Mouse (Mus musculus) neural tube, embryonic 11.5 days (tissue): ENCODE measurements around the gene St3gal4. TPM values are rescaled to one million over a fixed set of nuclear protein-coding genes. Genes with fewer than 3 reads are reported as not detected.

Experiments used
- ATAC-seq: fragments of 200-750 bp; cut with Nextera tagmentation; 2 replicates; pipeline ENCODE4 v1.8.0; 2017; ENCODE audit warnings: moderate number of reproducible peaks, mild to moderate bottlenecking, moderate TSS enrichment, moderate library complexity; ENCODE audit not compliant: insufficient read depth, low FRiP score, low TSS enrichment
- DNase-seq: peaks from one replicate; pipeline ENCODE4 v3.0.0-alpha.2; 2015; ENCODE audit warnings: low spot score
- H3K27ac ChIP-seq: fragments of 300-500 bp; sonication (generic); 2 replicates; pipeline ENCODE4 v1.5.1; 2014; ENCODE audit warnings: low read depth, mild to moderate bottlenecking, low read length
- H3K27me3 ChIP-seq: fragments of 300-500 bp; sonication (generic); 2 replicates; pipeline ENCODE4 v1.6.1; 2014; ENCODE audit warnings: mild to moderate bottlenecking, low read length, mixed read lengths; ENCODE audit not compliant: control insufficient read depth, insufficient read depth
- H3K36me3 ChIP-seq: fragments of 300-500 bp; sonication (generic); 2 replicates; pipeline ENCODE4 v1.6.1; 2014; ENCODE audit warnings: mild to moderate bottlenecking, low read length, moderate library complexity, mixed read lengths; ENCODE audit not compliant: control insufficient read depth, insufficient read depth
- H3K4me1 ChIP-seq: fragments of 300-500 bp; sonication (generic); 2 replicates; pipeline ENCODE4 v1.6.1; 2014; ENCODE audit warnings: low read length, mixed read lengths; ENCODE audit not compliant: control insufficient read depth, insufficient read depth
- H3K4me2 ChIP-seq: fragments of 300-500 bp; sonication (generic); 2 replicates; pipeline ENCODE4 v1.6.1; 2014; ENCODE audit warnings: low read depth, mild to moderate bottlenecking, moderate library complexity
- H3K4me3 ChIP-seq: fragments of 300-500 bp; sonication (generic); 2 replicates; pipeline ENCODE4 v1.5.1; 2014; ENCODE audit warnings: low read depth, low read length
- H3K9ac ChIP-seq: fragments of 300-500 bp; sonication (generic); 2 replicates; pipeline ENCODE4 v1.6.1; 2014; ENCODE audit warnings: mild to moderate bottlenecking, low read length
- H3K9me3 ChIP-seq: fragments of 300-500 bp; sonication (generic); 2 replicates; pipeline ENCODE4 v1.6.1; 2016; ENCODE audit warnings: low read length; ENCODE audit not compliant: control insufficient read depth
- WGBS: fragments of 180-500 bp; shearing (Covaris S2); extraction: QIAGEN DNeasy Blood & Tissue Kit; methylation state at CpG from one replicate; pipeline ENCODE4 v1.1.7; 2014; 5-methylcytosine and 5-hydroxymethylcytosine counted together
- polyA plus RNA-seq: library from polyadenylated mRNA; unstranded; fragments of >200 nt; fragmentation: Nextera tagmentation; extraction: Ambion mirVana; gene quantifications from 2 replicates; pipeline ENCODE4 v1.2.1, GENCODE M21; 2014

Gene St3gal4
- polyA plus RNA-seq, 1 experiment from 2014 or later, result 12.3 TPM

DNA sequence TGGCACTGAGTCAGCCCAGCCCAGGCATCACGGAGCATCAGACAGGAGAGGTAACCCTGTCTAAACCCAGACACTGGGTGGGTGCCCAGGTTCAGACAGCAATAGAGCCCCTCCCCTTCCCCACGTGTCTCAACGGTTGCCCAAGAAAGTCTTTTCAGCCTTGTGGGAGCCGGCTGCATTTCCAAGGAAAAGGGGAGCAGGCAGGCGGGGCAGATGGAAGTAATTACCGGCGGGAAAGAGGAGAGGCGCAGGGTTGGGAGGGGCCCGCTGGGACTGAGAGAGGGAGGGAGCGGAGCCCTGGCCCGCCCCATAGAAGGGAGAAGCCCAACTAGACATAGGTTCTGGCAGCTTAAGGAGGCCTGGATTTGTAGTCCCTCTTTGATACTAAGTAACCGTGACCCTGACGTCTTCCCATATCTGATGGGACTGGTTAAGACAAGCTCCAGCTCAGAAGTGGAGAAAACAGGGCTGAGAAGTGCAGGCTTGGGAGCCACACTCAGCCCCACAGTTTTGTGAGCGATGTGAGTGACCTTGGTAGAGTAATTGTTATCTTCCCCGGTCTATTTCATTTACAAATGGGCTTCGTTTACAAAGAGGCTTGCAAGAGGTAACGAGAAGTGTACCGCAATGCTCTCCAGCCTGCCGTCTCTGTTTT lies 7.0 kb downstream of the St3gal4 start:
- H3K27me3 ChIP-seq, result no peaks in the 10 kb centered on the region
- H3K9me3 ChIP-seq, result no peaks in the 10 kb centered on the region
- H3K27ac ChIP-seq, result no peak overlapping the region
- H3K9ac ChIP-seq, result no peak overlapping the region
- no peaks in the 10 kb centered on the region for H3K36me3 ChIP-seq
- H3K4me3 ChIP-seq, result no peak overlapping the region
- H3K4me2 ChIP-seq, result peak overlapping the region; percentile 27
- ATAC-seq (0 out of 2 replicates have a peak, but pooled peaks have one; percentile 13), DNase-seq (peak; percentile 69)
- 15% methylated on average over 19 of the region's 19 CpGs for WGBS
- H3K4me1 ChIP-seq, result peaks cover 6% of the 10 kb centered on the region; the same call in 1 of the 2 replicates

DNA sequence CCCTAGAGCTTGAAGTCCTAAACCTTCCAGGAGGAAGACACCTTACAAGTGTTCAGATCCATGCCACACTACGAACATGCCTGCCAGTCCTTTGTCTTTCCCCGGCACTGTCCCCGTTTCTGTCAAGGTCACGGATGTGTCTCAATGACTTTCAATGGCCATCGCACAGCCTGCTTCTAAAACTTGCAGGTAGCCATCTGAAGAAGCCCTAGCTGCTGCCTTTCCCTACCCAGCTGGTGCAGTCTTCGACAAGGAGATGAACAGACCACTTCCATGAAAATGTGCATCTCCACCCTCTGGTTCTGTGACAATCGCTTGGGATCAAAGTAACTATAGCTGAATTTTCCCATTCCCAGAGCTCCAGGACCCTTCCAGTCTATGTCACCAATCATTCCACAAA lies 7.6 kb downstream of the St3gal4 start:
- ATAC-seq, result no peak
- no peak for DNase-seq
- H3K27ac ChIP-seq, result no peak overlapping the region
- H3K4me2 ChIP-seq, result peak overlapping the region; percentile 27; the same call in 1 of the 2 replicates
- no peaks in the 10 kb centered on the region for H3K27me3 ChIP-seq
- H3K9me3 ChIP-seq, result no peaks in the 10 kb centered on the region
- WGBS, result 78% methylated on average over 7 of the region's 7 CpGs
- H3K36me3 ChIP-seq, result no peaks in the 10 kb centered on the region
- H3K4me3 ChIP-seq, result no peak overlapping the region
- H3K4me1 ChIP-seq, result peaks cover 6% of the 10 kb centered on the region; the same call in 1 of the 2 replicates
- no peak overlapping the region for H3K9ac ChIP-seq

DNA sequence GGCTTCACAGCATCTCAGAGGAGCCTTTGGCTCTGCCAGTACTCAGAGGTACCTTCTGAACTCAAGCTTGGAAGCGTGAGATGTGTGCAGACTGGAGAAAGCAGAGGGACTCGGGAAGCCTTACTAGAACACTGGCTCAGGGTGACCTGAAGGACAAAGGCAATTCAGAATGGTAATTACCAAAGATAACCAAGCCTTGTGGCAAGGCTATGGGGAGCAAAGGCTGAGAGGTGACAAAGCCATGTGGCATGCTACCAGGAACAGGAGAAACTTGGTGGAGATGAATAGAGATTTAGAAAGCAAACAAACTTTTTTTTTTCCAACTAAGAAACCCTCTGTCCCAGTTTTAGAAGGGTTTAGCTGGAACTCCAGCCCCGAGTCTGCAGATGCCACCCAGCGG lies 8.5 kb downstream of the St3gal4 start:
- no peaks in the 10 kb centered on the region for H3K27me3 ChIP-seq
- H3K4me2 ChIP-seq, result no peak overlapping the region
- DNase-seq (no peak), ATAC-seq (no peak)
- no peaks in the 10 kb centered on the region for H3K9me3 ChIP-seq
- H3K36me3 ChIP-seq, result no peaks in the 10 kb centered on the region
- WGBS, result 77% methylated on average over 4 of the region's 4 CpGs
- no peak overlapping the region for H3K4me3 ChIP-seq
- no peak overlapping the region for H3K27ac ChIP-seq
- no peaks in the 10 kb centered on the region for H3K4me1 ChIP-seq
- H3K9ac ChIP-seq, result no peak overlapping the region

DNA sequence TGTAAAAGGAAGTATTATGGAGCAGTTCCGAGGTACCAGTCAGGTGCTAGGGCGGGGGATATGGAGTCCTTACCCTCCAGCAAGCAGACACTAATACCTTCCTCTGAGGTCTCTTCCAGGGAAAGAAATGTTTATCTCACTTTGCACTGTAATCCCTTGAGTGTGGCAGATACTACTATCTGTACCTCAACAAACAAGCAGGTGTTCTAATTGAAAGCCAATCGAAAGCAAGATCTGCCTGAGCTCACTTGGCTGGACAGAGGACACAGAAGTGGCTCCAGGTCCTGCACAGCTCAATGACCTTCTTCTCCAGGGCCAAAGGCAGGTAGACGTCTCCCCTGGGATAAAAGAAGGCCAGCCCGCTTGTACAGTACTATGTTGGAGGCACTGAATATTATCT lies 9.0 kb downstream of the St3gal4 start:
- Histone ChIP-seq H3K36me3 (no peaks in the 10 kb centered on the region), H3K4me1 (no peaks in the 10 kb centered on the region), H3K27me3 (no peaks in the 10 kb centered on the region), H3K27ac (no peak overlapping the region), H3K9me3 (no peaks in the 10 kb centered on the region), H3K4me3 (no peak overlapping the region), H3K4me2 (no peak overlapping the region), H3K9ac (no peak overlapping the region)
- ATAC-seq, result no peak
- DNase-seq, result no peak
- WGBS, result 95% methylated on average over 5 of the region's 5 CpGs

DNA sequence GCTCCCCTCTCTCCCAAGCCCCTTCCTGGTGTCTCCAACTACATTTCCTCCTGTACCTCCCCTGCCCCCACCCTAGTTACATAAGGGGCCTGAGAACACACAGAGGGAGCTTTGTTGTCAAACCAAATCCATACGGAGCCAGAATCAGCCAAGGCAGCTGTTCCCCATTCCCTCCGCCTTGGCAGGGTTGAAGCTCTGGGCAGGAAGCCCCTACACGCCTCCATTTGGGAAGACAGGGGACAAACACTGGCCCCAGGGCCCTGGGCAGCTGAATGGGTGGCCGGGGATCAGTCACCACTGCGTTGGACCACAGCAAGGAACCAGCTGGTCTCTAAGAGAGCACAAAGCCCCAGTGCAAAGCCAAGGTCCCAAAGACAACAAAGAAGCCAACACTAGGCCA lies 10.2 kb downstream of the St3gal4 start:
- Histone ChIP-seq H3K4me3 (no peak overlapping the region), H3K9ac (no peak overlapping the region), H3K36me3 (no peaks in the 10 kb centered on the region), H3K4me2 (no peak overlapping the region), H3K9me3 (no peaks in the 10 kb centered on the region), H3K27me3 (no peaks in the 10 kb centered on the region), H3K27ac (no peak overlapping the region), H3K4me1 (no peaks in the 10 kb centered on the region)
- no peak for DNase-seq
- ATAC-seq, result no peak
- WGBS, result 43% methylated on average over 5 of the region's 5 CpGs

DNA sequence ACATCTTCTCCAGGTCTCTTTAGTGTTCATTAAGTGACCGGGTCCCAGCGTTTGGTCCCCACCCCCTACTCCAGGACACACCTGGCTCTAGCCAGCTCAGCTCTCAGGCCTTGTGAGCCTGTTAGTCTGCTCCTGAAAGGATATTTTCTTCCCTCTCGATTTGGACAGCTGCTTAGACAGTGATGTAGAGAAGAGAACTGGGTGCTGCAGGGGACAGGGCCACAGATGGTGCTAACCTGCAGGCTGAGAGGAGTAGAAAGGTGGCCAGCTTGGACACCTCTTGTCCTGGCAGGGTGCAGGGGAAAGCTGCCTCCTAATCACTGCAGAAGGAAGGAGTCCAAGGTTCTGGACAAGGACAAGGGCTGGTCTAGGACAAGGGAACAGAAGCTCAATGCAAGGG lies 11.0 kb downstream of the St3gal4 start:
- DNase-seq, result no peak
- no peaks in the 10 kb centered on the region for H3K9me3 ChIP-seq
- H3K36me3 ChIP-seq, result no peaks in the 10 kb centered on the region
- no peak overlapping the region for H3K9ac ChIP-seq
- 82% methylated on average over 3 of the region's 3 CpGs for WGBS
- ATAC-seq, result no peak
- no peak overlapping the region for H3K4me2 ChIP-seq
- H3K4me3 ChIP-seq, result no peak overlapping the region
- no peak overlapping the region for H3K27ac ChIP-seq
- H3K27me3 ChIP-seq, result no peaks in the 10 kb centered on the region
- no peaks in the 10 kb centered on the region for H3K4me1 ChIP-seq

DNA sequence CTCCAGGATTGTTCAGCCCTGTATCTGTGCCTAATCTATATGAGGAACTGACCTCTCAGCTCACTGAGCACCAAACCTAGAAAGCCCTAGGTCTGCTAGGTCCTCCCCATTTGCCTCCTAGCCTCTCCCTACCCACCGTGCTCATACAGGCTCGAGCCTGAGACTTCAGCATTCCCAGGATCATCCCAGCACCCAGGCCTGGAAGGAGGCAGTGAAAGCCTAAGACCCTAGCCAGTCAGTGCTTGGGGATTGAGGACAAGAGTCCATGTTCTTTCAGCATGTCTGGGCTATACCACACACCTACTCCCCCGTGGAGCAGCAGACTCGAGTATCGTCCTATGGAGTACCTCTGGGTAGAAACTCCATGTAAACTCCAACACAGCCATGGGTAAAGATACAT lies 11.7 kb downstream of the St3gal4 start:
- Histone ChIP-seq H3K4me1 (no peaks in the 10 kb centered on the region), H3K9ac (no peak overlapping the region), H3K4me2 (no peak overlapping the region), H3K9me3 (no peaks in the 10 kb centered on the region), H3K27me3 (no peaks in the 10 kb centered on the region), H3K27ac (no peak overlapping the region), H3K4me3 (no peak overlapping the region), H3K36me3 (no peaks in the 10 kb centered on the region)
- ATAC-seq (no peak), DNase-seq (no peak)
- WGBS, result 93% methylated on average over 5 of the region's 5 CpGs

DNA sequence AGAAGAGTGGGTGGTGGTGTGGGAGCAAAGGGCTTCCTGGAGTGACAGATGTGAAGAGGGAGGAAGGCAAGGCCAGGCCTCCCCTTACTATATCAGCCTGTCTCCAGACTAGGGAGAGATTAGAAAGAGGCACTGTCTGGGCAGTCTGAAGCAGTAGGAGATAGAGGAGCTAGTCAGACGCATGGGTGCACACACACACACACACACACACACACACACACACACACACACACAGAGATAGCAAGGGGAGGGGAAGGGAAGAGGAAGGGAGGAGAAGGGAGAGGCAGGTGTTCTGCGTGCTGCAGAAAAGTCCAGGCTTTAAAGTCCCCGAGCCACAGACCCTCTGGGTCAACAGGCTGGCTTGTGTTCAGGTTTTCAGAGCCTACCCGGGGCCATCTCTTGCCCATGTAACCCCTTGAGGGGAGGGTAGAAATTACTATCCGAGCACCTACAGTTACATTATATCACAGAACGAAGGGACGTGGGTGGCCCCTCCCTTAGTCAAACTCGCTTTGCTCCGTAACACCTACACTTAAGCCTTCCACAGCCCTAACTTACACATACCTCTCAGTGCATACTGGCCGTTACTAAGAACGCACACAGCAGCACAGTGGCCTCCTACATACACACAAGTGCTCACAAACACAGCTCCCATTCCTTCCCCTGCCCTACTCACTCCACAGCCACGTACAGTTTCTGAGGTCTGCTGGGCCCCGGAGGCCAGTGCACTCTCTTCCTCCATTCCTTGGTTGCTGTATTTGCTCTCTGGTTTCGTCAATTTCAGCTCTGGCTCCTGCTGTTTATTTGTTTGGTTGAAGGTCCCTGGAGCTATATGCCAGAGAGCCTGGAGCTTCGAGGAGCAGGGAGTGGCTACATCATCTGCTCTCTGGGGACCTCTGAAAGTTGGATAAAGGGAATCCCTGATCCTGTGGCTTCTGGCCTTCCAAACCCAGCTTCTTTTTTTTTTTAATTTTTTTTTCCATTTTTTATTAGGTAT lies 12.9 kb downstream of the St3gal4 start:
- 73% methylated on average over 15 of the region's 15 CpGs for WGBS

More for the DNA sequence above, 12.9 kb downstream of the St3gal4 start:
- H3K9me3 ChIP-seq, result no peaks in the 10 kb centered on the region
- DNase-seq (no peak), ATAC-seq (no peak)
- no peak overlapping the region for H3K27ac ChIP-seq
- H3K4me1 ChIP-seq, result no peaks in the 10 kb centered on the region
- H3K4me3 ChIP-seq, result no peak overlapping the region
- no peak overlapping the region for H3K4me2 ChIP-seq
- no peaks in the 10 kb centered on the region for H3K36me3 ChIP-seq
- no peaks in the 10 kb centered on the region for H3K27me3 ChIP-seq
- H3K9ac ChIP-seq, result no peak overlapping the region
